Mouse (Mus musculus) MEL (cell line): ENCODE results near the gene Urad. TPM values are rescaled to one million over a fixed set of nuclear protein-coding genes. Genes with fewer than 3 reads are reported as not detected.

ENCODE experiments used
- DNase-seq: peaks from one replicate; pipeline ENCODE4 v3.0.0; 2011; ENCODE audit warnings: low read depth, low spot score
- H3K27ac ChIP-seq: 2 replicates; pipeline ENCODE4 v1.5.1; 2012; ENCODE audit warnings: low read depth, mild to moderate bottlenecking, control low read depth, low read length, moderate library complexity; ENCODE audit not compliant: control insufficient read depth
- H3K27me3 ChIP-seq, 2 experiments: fragments of 150-350 bp in 1 of 2; sonication (generic) in 1 of 2; 2 replicates each; pipeline ENCODE4 v1.6.1; 2012; ENCODE audit warnings: low read length in 2 of 2, mild to moderate bottlenecking in 2 of 2, improper control_type of control experiment in 1 of 2, moderate library complexity in 1 of 2; ENCODE audit not compliant: insufficient read depth in 2 of 2, control insufficient read depth in 1 of 2
- H3K36me3 ChIP-seq, 2 experiments: 2 replicates each; pipeline ENCODE4 v1.6.1; 2012 to 2014; ENCODE audit warnings: low read length in 2 of 2, improper control_type of control experiment in 1 of 2, inconsistent platforms in 1 of 2, mild to moderate bottlenecking in 1 of 2; ENCODE audit not compliant: insufficient read depth in 2 of 2, control insufficient read depth in 1 of 2
- H3K4me1 ChIP-seq, 2 experiments: fragments of 150-350 bp in 1 of 2; sonication (generic) in 1 of 2; 2 replicates each; pipeline ENCODE4 v1.6.1; 2012; ENCODE audit warnings: low read length in 2 of 2, improper control_type of control experiment in 1 of 2, mild to moderate bottlenecking in 1 of 2; ENCODE audit not compliant: insufficient read depth in 2 of 2, control insufficient read depth in 1 of 2
- H3K4me3 ChIP-seq, 2 experiments: fragments of 150-350 bp in 1 of 2; sonication (generic) in 1 of 2; 2 replicates each; pipeline ENCODE4 v1.5.1; 2012; ENCODE audit warnings: low read depth in 2 of 2, low read length in 2 of 2, mild to moderate bottlenecking in 2 of 2, moderate library complexity in 2 of 2, control low read depth in 1 of 2, improper control_type of control experiment in 1 of 2; ENCODE audit not compliant: control insufficient read depth in 1 of 2, insufficient read depth in 1 of 2
- H3K79me2 ChIP-seq: 2 replicates; pipeline ENCODE4 v1.6.1; 2012; ENCODE audit warnings: mild to moderate bottlenecking, low read length, moderate library complexity; ENCODE audit not compliant: control insufficient read depth, poor library complexity, insufficient read depth
- H3K9ac ChIP-seq: 2 replicates; pipeline ENCODE4 v1.6.1; 2012; ENCODE audit warnings: low read depth, mild to moderate bottlenecking, control low read depth, low read length, moderate library complexity; ENCODE audit not compliant: control insufficient read depth, poor library complexity, severe bottlenecking
- H3K9me3 ChIP-seq: fragments of 150-350 bp; sonication (generic); replicated peaks from 2 replicates; pipeline ENCODE4 v1.6.1; 2012; ENCODE audit warnings: mild to moderate bottlenecking, low read length, improper control_type of control experiment, moderate library complexity; ENCODE audit not compliant: insufficient read depth
- CHD1 ChIP-seq: IDR thresholded peaks from 2 replicates; pipeline ENCODE4 v1.6.1; 2012; ENCODE audit warnings: low read depth, mild to moderate bottlenecking, inconsistent platforms, low read length, improper control_type of control experiment
- CHD2 ChIP-seq: IDR thresholded peaks from 2 replicates; pipeline ENCODE4 v1.6.1; 2011; ENCODE audit warnings: low read length, improper control_type of control experiment
- CTCF ChIP-seq, 3 experiments: IDR thresholded peaks in 2 of 3; conservative IDR thresholded peaks in 1 of 3; 2 replicates each; pipeline ENCODE4 v1.5.1; 2011 to 2012; ENCODE audit warnings: low read length in 3 of 3, low read depth in 2 of 3, mild to moderate bottlenecking in 2 of 3, improper control_type of control experiment in 1 of 3, inconsistent platforms in 1 of 3, mixed read lengths in 1 of 3, moderate library complexity in 1 of 3; ENCODE audit not compliant: control insufficient read depth in 1 of 3, insufficient read depth in 1 of 3, poor library complexity in 1 of 3, severe bottlenecking in 1 of 3
- E2F4 ChIP-seq: IDR thresholded peaks from 2 replicates; pipeline ENCODE4 v1.6.1; 2011; ENCODE audit warnings: low read depth, low read length, improper control_type of control experiment, borderline replicate concordance
- ELF1 ChIP-seq: IDR thresholded peaks from 2 replicates; pipeline ENCODE4 v1.6.1; 2014; ENCODE audit warnings: low read depth, mild to moderate bottlenecking, inconsistent platforms, low read length, improper control_type of control experiment, moderate library complexity
- ETS1 ChIP-seq: IDR thresholded peaks from 2 replicates; pipeline ENCODE4 v1.6.1; 2012; ENCODE audit warnings: low read depth, mild to moderate bottlenecking, inconsistent platforms, low read length, improper control_type of control experiment, moderate library complexity
- JUND ChIP-seq: IDR thresholded peaks from 2 replicates; pipeline ENCODE4 v1.6.1; 2011; ENCODE audit warnings: low read depth, mild to moderate bottlenecking, improper control_type of control experiment, low read length
- MAX ChIP-seq: IDR thresholded peaks from 2 replicates; pipeline ENCODE4 v1.6.1; 2011; ENCODE audit warnings: low read length, improper control_type of control experiment
- MYB ChIP-seq: IDR thresholded peaks from 2 replicates; pipeline ENCODE4 v1.6.1; 2011; ENCODE audit warnings: mild to moderate bottlenecking, low read depth, low read length, improper control_type of control experiment
- MYC ChIP-seq: IDR thresholded peaks from 2 replicates; pipeline ENCODE4 v1.6.1; 2011; ENCODE audit warnings: low read depth, mild to moderate bottlenecking, low read length, improper control_type of control experiment, moderate library complexity
- NELFE ChIP-seq: IDR thresholded peaks from 2 replicates; pipeline ENCODE4 v1.6.1; 2011; ENCODE audit warnings: low read depth, low read length, improper control_type of control experiment
- POLR2AphosphoS5 ChIP-seq: IDR thresholded peaks from 2 replicates; pipeline ENCODE4 v1.6.1; 2012; ENCODE audit warnings: low read depth, borderline replicate concordance, mild to moderate bottlenecking, inconsistent platforms, low read length, moderate library complexity, mixed read lengths
- RAD21 ChIP-seq: IDR thresholded peaks from 2 replicates; pipeline ENCODE4 v1.6.1; 2011; ENCODE audit warnings: mild to moderate bottlenecking, low read depth, low read length, improper control_type of control experiment
- SMC3 ChIP-seq: IDR thresholded peaks from 2 replicates; pipeline ENCODE4 v1.6.1; 2011; ENCODE audit warnings: low read depth, low read length, improper control_type of control experiment
- TBP ChIP-seq: IDR thresholded peaks from 2 replicates; pipeline ENCODE4 v1.8.0; 2011; ENCODE audit warnings: low read depth, low read length, improper control_type of control experiment
- USF2 ChIP-seq, 2 experiments: IDR thresholded peaks; 2 replicates each; pipeline ENCODE4 v1.6.1; 2011 to 2012; ENCODE audit warnings: improper control_type of control experiment in 2 of 2, low read length in 2 of 2, borderline replicate concordance in 1 of 2, inconsistent platforms in 1 of 2, low read depth in 1 of 2, mild to moderate bottlenecking in 1 of 2; ENCODE audit not compliant: insufficient read depth in 1 of 2
- ZC3H11A ChIP-seq: IDR thresholded peaks from 2 replicates; pipeline ENCODE4 v1.6.1; 2012; ENCODE audit warnings: low read depth, mild to moderate bottlenecking, inconsistent platforms, low read length, improper control_type of control experiment
- ZMIZ1 ChIP-seq: IDR thresholded peaks from 2 replicates; pipeline ENCODE4 v1.6.1; 2012; ENCODE audit warnings: low read depth, mild to moderate bottlenecking, inconsistent platforms, low read length, improper control_type of control experiment, moderate library complexity
- ZNF384 ChIP-seq: IDR thresholded peaks from 2 replicates; pipeline ENCODE4 v1.6.1; 2012; ENCODE audit warnings: low read depth, mild to moderate bottlenecking, inconsistent platforms, low read length, improper control_type of control experiment
- polyA plus RNA-seq, 2 experiments: library from polyadenylated mRNA; stranded (reverse) in 1 of 2; unstranded in 1 of 2; fragments of >175 nt in 1 of 2; fragments of >200 nt in 1 of 2; gene quantifications; 2 replicates each; pipeline versions ENCODE4 v1.2.1 to v1.2.4; 2012; ENCODE audit warnings: low replicate concordance in 2 of 2, low read depth in 1 of 2; ENCODE audit not compliant: insufficient read length in 2 of 2, insufficient read depth in 1 of 2, missing spikeins in 1 of 2
- total RNA-seq: library from RNA; depleted of rRNA; stranded (reverse); fragments of 300-350 nt; gene quantifications from 2 replicates; pipeline ENCODE4 v1.2.3, GENCODE M21; 2012

Gene Urad
- total and polyA plus RNA-seq, 3 experiments, result not detected

- TF ChIP-seq USF2 (IDR thresholded peaks at IDR 0.05; ENCODE audit: borderline replicate concordance in 1 of 2, insufficient read depth in 1 of 2, low read depth in 1 of 2, low read length in 2 of 2), result no peak
- no peak for TF ChIP-seq TBP
- no peak for TF ChIP-seq MYB
- TF ChIP-seq ZC3H11A, result peak; percentile 94
- TF ChIP-seq MAX, result no peak
- no peak for TF ChIP-seq ZNF384
- TF ChIP-seq ETS1, result no peak
- no peak for TF ChIP-seq MYC
- TF ChIP-seq RAD21, result no peak; the same call in none of the 2 replicates
- 0 out of 2 replicates have a peak, but pooled peaks have one; percentile 56 for TF ChIP-seq JUND
- no peak for TF ChIP-seq NELFE
- no peak for TF ChIP-seq E2F4
- no peak for TF ChIP-seq CHD1
- TF ChIP-seq ZMIZ1, result no peak
- TF ChIP-seq CTCF (IDR thresholded peaks at IDR 0.05 in 2 of 3, conservative IDR thresholded peaks at IDR 0.05 in 1 of 3; ENCODE audit: control insufficient read depth in 1 of 3, insufficient read depth in 1 of 3, low read depth in 2 of 3, low read length in 3 of 3, poor library complexity in 1 of 3, severe bottlenecking in 1 of 3), result peak in 2 of 3 experiments; percentile 66 to 78; a peak in 5 of 6 replicates
- no peak for TF ChIP-seq POLR2AphosphoS5
These were observed 2.6 kb downstream of the Urad start (continued) for GRCm38 (mm10) chr5:147319653-147320052.

- no peaks in the 10 kb centered on the region for H3K79me2 ChIP-seq
- no peak overlapping the region for H3K9ac ChIP-seq
- H3K9me3 ChIP-seq, result no peaks in the 10 kb centered on the region
- peaks cover 0 to 4% of the 10 kb centered on the region in 2 experiments; a peak in 2 of 4 replicates for H3K27me3 ChIP-seq
- no peak overlapping the region for H3K4me3 ChIP-seq
- H3K36me3 ChIP-seq, result no peaks in the 10 kb centered on the region
- no peak overlapping the region for H3K27ac ChIP-seq
- TF ChIP-seq ZC3H11A (no peak), CTCF (IDR thresholded peaks at IDR 0.05 in 2 of 3, conservative IDR thresholded peaks at IDR 0.05 in 1 of 3; ENCODE audit: control insufficient read depth in 1 of 3, insufficient read depth in 1 of 3, low read depth in 2 of 3, low read length in 3 of 3, poor library complexity in 1 of 3, severe bottlenecking in 1 of 3) (peak; percentile 58 to 65 (median 58)), SMC3 (peak; percentile 45)
- peak; percentile 14 for DNase-seq
- no peaks in the 10 kb centered on the region for H3K4me1 ChIP-seq
These were observed 4.2 kb downstream of the Urad start for GRCm38 (mm10) chr5:147317991-147318390.

DNA sequence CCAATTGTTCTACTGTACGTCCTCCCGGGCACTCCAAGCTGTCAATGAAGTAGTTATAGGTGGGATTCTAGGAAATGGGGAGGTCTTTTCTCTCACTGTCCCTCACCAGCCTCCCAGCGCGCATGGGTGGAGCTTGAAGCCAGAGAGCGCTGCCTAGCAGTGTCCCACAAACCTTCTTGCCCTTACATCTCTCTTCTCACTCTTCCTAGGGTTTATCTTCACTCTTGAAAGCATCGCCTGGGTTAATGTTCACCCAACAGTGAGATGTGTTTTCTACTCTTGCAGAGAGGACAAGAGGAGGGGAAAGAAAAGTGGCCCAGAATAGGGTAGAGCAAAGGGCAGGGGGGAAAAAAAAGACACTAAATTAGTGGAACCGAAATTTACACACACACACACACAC, 4.9 kb downstream of the Urad start:
- Histone ChIP-seq H3K27ac (no peak overlapping the region), H3K36me3 (no peaks in the 10 kb centered on the region), H3K4me1 (no peaks in the 10 kb centered on the region), H3K4me3 (no peak overlapping the region), H3K27me3 (peaks cover 0 to 4% of the 10 kb centered on the region in 2 experiments; a peak in 2 of 4 replicates), H3K9ac (no peak overlapping the region), H3K9me3 (no peaks in the 10 kb centered on the region), H3K79me2 (no peaks in the 10 kb centered on the region)
- DNase-seq, result no peak
- TF ChIP-seq ELF1 (no peak), ETS1 (no peak), POLR2AphosphoS5 (no peak), ZC3H11A (no peak), SMC3 (no peak), CHD1 (no peak), CHD2 (no peak)
